ENCODE assay signal across 8 mouse cellular contexts in genomic region chr12:117803989-117804388, GRCm38 (mm10). TPM values are rescaled to one million over a fixed set of nuclear protein-coding genes. Genes with fewer than 3 reads are reported as not detected.
DNase-seq lines count a peak whose midpoint lies in the region; ATAC-seq and TF ChIP-seq lines count a peak whose summit lies in the region.
"Not testable (repeated sequence)": the region's sequence is repeated elsewhere in the genome, so short reads cannot be mapped to it uniquely, and the experiment has no call there.

Gene Cdca7l (plus strand): TSS chr12:117804289.

- not testable (repeated sequence) for H3K4me2 ChIP-seq in embryonic facial prominence, embryonic 14.5 days (ENCODE audit: low read depth, low read length); hindbrain, embryonic 11.5 days (replicated peaks; ENCODE audit: low read depth, low read length); liver, embryonic 14.5 days (ENCODE audit: low read depth)

- not testable (repeated sequence) for H3K27me3 ChIP-seq in G1E (ENCODE audit: insufficient read depth, low read length); embryonic facial prominence, embryonic 14.5 days (replicated peaks; ENCODE audit: control insufficient read depth, insufficient read depth, low read length); hindbrain, embryonic 11.5 days (ENCODE audit: control insufficient read depth, insufficient read depth, low read length); liver, embryonic 14.5 days (ENCODE audit: control insufficient read depth, insufficient read depth, low read length)
- H3K27me3 ChIP-seq in midbrain, embryonic 10.5 days (ENCODE audit: low read depth, poor library complexity, severe bottlenecking), result peaks cover 28% of the 10 kb centered on the region

- H3K36me3 ChIP-seq in G1E (replicated peaks); embryonic facial prominence, embryonic 14.5 days (ENCODE audit: control insufficient read depth, insufficient read depth, low read length); hindbrain, embryonic 11.5 days (ENCODE audit: control insufficient read depth, insufficient read depth, low read length); liver, embryonic 14.5 days (replicated peaks; ENCODE audit: control insufficient read depth, insufficient read depth, low read depth); midbrain, embryonic 10.5 days: not testable (repeated sequence)

- H3K9ac ChIP-seq in embryonic facial prominence, embryonic 14.5 days (ENCODE audit: low read depth, low read length); hindbrain, embryonic 11.5 days (ENCODE audit: low read depth, low read length); liver, embryonic 14.5 days (replicated peaks): not testable (repeated sequence)

- not testable (repeated sequence) for H3K4me1 ChIP-seq in G1E (ENCODE audit: insufficient read depth, low read depth, low read length); embryonic facial prominence, embryonic 14.5 days (ENCODE audit: control insufficient read depth, insufficient read depth, low read length); hindbrain, embryonic 11.5 days (replicated peaks; ENCODE audit: control insufficient read depth, insufficient read depth, low read length); liver, embryonic 14.5 days (replicated peaks; ENCODE audit: control insufficient read depth in 2 of 2, insufficient read depth in 2 of 2, low read length in 1 of 2)
- H3K4me1 ChIP-seq in midbrain, embryonic 10.5 days, result peaks cover 36% of the 10 kb centered on the region

- not testable (repeated sequence) for H3K27ac ChIP-seq in embryonic facial prominence, embryonic 14.5 days (replicated peaks; ENCODE audit: low read depth, low read length); hindbrain, embryonic 11.5 days (ENCODE audit: low read depth, low read length); liver, embryonic 14.5 days
- peak within 1 kb of the TSS; percentile 85 for H3K27ac ChIP-seq in layer of hippocampus, adult 2 months
- 0 out of 2 replicates have a peak within 1 kb of the TSS, but pooled peaks have one; percentile 2 for H3K27ac ChIP-seq in midbrain, embryonic 10.5 days (replicated peaks)

- DNase-seq in G1E (ENCODE audit: low spot score); embryonic facial prominence, embryonic 14.5 days (ENCODE audit: low spot score); hindbrain, embryonic 11.5 days (ENCODE audit: low spot score); layer of hippocampus, adult 2 months (ENCODE audit: low spot score in 2 of 2); liver, embryonic 14.5 days (ENCODE audit: low read depth in 3 of 3, low spot score in 3 of 3); midbrain, embryonic 10.5 days (ENCODE audit: low spot score); thymus, postnatal 0 days (ENCODE audit: low spot score): not testable (repeated sequence)

- WGBS in embryonic facial prominence, embryonic 14.5 days, result no CpG with 5 or more reads among the region's 6 CpGs
- no CpG with 5 or more reads among the region's 6 CpGs for WGBS in hindbrain, embryonic 11.5 days
- no CpG with 5 or more reads among the region's 6 CpGs for WGBS in liver, embryonic 14.5 days (ENCODE audit: insufficient replicate concordance)
- 100% methylated on average over 1 of the region's 6 CpGs for WGBS in midbrain, embryonic 10.5 days

- not testable (repeated sequence) for TF ChIP-seq CTCF in G1E (IDR thresholded peaks at IDR 0.05; ENCODE audit: low read depth, low read length); layer of hippocampus, adult 2 months (conservative IDR thresholded peaks at IDR 0.05); liver, embryonic 14.5 days (IDR thresholded peaks at IDR 0.05; ENCODE audit: low read depth)

- ATAC-seq in G1E (ENCODE audit: extremely low read depth, insufficient number of reproducible peaks, low FRiP score, poor library complexity, severe bottlenecking); embryonic facial prominence, embryonic 14.5 days (ENCODE audit: low read depth); granulocyte monocyte progenitor cell, adult 5-6 weeks (replicated peaks; ENCODE audit: poor library complexity, severe bottlenecking); hindbrain, embryonic 11.5 days (ENCODE audit: low FRiP score); liver, embryonic 14.5 days (ENCODE audit: insufficient read depth): not testable (repeated sequence)

- H3K4me3 ChIP-seq in G1E (ENCODE audit: low read depth, low read length); embryonic facial prominence, embryonic 14.5 days (ENCODE audit: low read depth, low read length); hindbrain, embryonic 11.5 days (ENCODE audit: low read depth, low read length); layer of hippocampus, adult 2 months; liver, embryonic 14.5 days (ENCODE audit: insufficient read depth in 1 of 2, low read depth in 2 of 2, low read length in 2 of 2); midbrain, embryonic 10.5 days: not testable (repeated sequence)

- TF ChIP-seq EP300 in liver, embryonic 14.5 days (IDR thresholded peaks at IDR 0.05; ENCODE audit: low read depth), result not testable (repeated sequence)

- peaks cover 20% of the 10 kb centered on the region for H3K9me3 ChIP-seq in G1E (replicated peaks)
- not testable (repeated sequence) for H3K9me3 ChIP-seq in embryonic facial prominence, embryonic 14.5 days (ENCODE audit: control insufficient read depth, low read length); hindbrain, embryonic 11.5 days (ENCODE audit: control insufficient read depth, low read length); liver, embryonic 14.5 days (ENCODE audit: control insufficient read depth, low read length); midbrain, embryonic 10.5 days (replicated peaks)

RNA-seq across cellular contexts. Expression of gene Cdca7l, which starts in this region (rescaled TPM):
- total RNA-seq in G1E (2014; fragmentation: Nextera tagmentation), result 15.0 and 17.0 TPM in 2 replicates
- 13.2 and 19.9 TPM in 2 replicates for total RNA-seq in G1E (2017)
- 4.1 and 6.8 TPM in 2 replicates for polyA plus RNA-seq in G1E (2012)
- 27.8 and 35.2 TPM in 2 replicates for polyA plus RNA-seq in embryonic facial prominence, embryonic 14.5 days (2014; fragmentation: Nextera tagmentation; extraction: Ambion mirVana)
- total RNA-seq in granulocyte monocyte progenitor cell, adult 5-6 weeks (2014; fragmentation: Nextera tagmentation), result 63.2 and 75.7 TPM in 2 replicates
- total RNA-seq in granulocyte monocyte progenitor cell, adult 5-6 weeks (2017), result 130 and 145 TPM in 2 replicates
- polyA plus RNA-seq in hindbrain, embryonic 11.5 days (2014; fragmentation: Nextera tagmentation; extraction: Ambion mirVana), result 24.6 and 25.8 TPM in 2 replicates
- 1 to 10 TPM; 1.0 to 1.4 TPM for total RNA-seq in layer of hippocampus, adult 2 months (2021)
- 6.0 and 11.0 TPM in 2 replicates for polyA plus RNA-seq in liver, embryonic 14.5 days (2012; rRNA removed)
- 15.9 and 18.8 TPM in 2 replicates for polyA plus RNA-seq in liver, embryonic 14.5 days (2014; fragmentation: Nextera tagmentation; extraction: Ambion mirVana)
- 46.2 and 55.8 TPM in 2 replicates for polyA plus RNA-seq in midbrain, embryonic 10.5 days (2016; fragmentation: Nextera tagmentation; extraction: Ambion mirVana)
- 39.4 and 43.3 TPM in 2 replicates for polyA plus RNA-seq in thymus, postnatal 0 days (2015; fragmentation: Nextera tagmentation; extraction: Ambion mirVana)

Comparison
In these comparisons a context has a peak if more than half of its experiments do, and no peak if none do; other contexts are left out.
1. RNA of gene Cdca7l (total RNA-seq): 63.2 to 145 TPM in granulocyte monocyte progenitor cell, adult 5-6 weeks and 13.2 to 19.9 TPM in G1E; 1.0 to 1.4 TPM in layer of hippocampus, adult 2 months; every median in the first group is over 4 times any median in the second.